Mouse (Mus musculus) forelimb bud, embryonic 11.5 days (tissue): ENCODE data around the gene Ccl27b.
"Not testable (repeated sequence)": the region's sequence is repeated elsewhere in the genome, so short reads cannot be mapped to it uniquely, and the experiment has no call there.

Experiments used
- DNase-seq: peaks from one replicate; pipeline ENCODE4 v3.0.0-alpha.2; 2012; ENCODE audit warnings: low read depth, low spot score

Gene Ccl27b

DNA sequence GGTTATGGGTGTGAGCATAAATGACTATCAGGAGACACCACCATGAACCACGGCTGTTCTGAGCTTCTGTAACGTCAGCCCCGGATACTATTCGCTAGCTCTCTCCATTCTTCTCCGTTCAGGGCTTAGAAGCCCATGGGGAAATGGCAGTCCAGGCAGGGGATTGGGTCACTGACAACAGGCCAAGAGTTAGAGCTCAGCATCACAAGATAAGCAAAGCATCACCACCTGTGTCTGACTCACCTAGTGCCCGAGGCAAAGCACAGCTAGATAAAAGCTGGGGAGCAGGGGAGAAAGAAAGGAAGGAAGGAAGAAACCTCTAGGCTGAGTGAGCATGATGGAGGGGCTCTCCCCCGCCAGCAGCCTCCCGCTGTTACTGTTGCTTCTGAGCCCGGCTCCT, at the start of gene Ccl27b:
Gene Ccl27b, plus strand, starts transcription at position 301 of the 400 bp plus-strand sequence.
- DNase-seq, result not testable (repeated sequence)

DNA sequence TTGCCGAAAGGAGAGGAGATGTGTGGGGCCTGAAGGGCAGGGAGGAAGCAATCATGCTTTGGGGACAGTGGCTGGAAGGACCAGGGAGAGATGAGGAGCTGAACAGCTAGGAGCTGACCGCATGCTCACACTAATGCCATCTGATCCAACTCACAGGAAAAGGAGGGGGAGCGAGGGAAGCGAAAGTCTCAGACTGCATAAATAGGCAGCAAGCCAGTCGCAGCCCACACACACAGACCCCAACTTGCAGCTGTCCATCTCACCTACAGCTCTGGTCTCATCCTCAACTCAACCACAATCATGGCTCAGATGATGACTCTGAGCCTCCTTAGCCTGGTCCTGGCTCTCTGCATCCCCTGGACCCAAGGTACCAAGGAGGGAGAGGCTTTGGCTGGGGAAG, 43.2 kb upstream of the Ccl27b start, which contains the start of gene Gm10591:
Gene Gm10591, plus strand, starts transcription at position 301 of the 400 bp plus-strand sequence.
- DNase-seq, result not testable (repeated sequence)

DNA sequence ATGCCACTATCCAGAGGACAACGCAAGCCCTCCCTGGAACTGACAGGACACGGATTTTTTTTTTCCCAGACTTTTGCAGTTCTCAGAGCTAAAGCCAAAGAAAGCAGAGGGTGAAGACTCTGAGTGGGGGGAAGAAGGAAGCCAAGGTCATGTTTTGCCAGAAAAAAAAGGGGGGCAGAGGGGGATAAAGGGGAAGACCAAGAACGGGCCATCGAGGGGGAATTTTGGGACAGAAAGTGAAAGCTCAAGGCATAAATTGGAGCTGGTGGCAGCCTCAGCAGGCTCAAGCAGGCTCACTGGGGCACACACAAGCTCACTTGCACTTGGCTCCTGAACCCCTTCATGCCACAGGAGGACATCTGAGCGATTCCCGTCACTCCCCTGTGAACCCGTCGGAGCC, 25.6 kb upstream of the Ccl27b start, which contains the start of gene Gm2564:
Gene Gm2564, plus strand, starts transcription at position 301 of the 400 bp plus-strand sequence.
- DNase-seq, result not testable (repeated sequence)

DNA sequence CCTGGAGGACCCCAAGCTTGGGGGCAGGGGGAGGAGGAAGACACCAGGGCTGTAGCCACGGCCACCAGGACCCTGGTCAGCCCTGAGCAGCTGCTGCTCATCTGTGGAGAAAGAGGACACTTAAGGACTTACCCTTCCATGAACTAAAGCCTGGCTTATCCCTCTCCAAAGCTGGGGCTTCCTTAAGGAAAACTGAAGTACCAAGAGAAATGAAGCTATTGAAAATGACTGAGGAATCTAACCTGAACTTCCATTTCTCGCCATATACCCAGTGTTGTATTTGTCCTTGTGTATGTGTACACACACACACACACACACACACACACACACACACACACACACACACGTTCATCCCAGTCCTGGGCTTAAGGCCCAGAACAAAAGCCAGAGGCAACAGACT, 6.7 kb downstream of the Ccl27b start, which contains the start of gene Il11ra2:
Gene Il11ra2, minus strand, starts transcription at position 101 of the 400 bp plus-strand sequence.
- DNase-seq, result not testable (repeated sequence)

DNA sequence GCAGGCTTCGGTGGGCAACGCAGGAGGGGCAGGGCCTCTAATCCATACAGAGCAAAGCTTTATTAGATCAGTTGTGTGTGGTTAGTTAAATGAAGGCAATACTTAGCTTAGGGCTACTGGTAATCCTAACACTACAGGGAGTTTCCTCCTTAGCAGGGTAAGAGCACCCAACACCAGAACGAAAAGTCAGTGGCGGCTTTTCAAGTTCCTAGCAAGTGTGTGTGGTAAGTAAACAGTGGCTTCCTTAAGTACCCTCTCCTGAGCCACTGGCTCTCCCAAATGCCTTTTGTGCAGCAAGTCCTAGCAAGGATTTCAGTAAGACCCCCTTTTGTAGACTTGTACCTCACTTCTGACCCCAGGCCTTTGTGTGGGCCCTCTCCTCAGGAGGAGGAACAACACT, 20.4 kb downstream of the Ccl27b start:
- not testable (repeated sequence) for DNase-seq

DNA sequence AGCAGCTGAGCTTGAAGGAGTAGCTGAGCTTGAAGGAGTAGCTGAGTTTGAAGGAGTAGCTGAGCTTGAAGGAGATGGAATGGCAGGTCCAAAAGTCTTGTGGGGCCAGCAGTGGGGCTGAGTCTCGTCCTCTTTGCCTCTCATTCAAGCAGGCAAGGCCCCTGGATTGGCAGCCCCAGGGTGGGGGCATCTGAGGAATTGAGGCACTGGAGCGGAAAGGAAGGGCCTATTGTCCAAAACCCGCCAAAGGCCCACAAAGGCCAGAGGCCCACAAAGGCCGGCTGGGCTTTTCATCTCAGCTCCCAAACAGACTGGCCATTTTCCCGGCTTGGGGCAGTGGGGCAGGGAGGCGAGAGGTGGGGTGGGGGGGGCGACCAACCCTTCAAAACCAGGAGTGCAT, 24.3 kb downstream of the Ccl27b start:
- not testable (repeated sequence) for DNase-seq

DNA sequence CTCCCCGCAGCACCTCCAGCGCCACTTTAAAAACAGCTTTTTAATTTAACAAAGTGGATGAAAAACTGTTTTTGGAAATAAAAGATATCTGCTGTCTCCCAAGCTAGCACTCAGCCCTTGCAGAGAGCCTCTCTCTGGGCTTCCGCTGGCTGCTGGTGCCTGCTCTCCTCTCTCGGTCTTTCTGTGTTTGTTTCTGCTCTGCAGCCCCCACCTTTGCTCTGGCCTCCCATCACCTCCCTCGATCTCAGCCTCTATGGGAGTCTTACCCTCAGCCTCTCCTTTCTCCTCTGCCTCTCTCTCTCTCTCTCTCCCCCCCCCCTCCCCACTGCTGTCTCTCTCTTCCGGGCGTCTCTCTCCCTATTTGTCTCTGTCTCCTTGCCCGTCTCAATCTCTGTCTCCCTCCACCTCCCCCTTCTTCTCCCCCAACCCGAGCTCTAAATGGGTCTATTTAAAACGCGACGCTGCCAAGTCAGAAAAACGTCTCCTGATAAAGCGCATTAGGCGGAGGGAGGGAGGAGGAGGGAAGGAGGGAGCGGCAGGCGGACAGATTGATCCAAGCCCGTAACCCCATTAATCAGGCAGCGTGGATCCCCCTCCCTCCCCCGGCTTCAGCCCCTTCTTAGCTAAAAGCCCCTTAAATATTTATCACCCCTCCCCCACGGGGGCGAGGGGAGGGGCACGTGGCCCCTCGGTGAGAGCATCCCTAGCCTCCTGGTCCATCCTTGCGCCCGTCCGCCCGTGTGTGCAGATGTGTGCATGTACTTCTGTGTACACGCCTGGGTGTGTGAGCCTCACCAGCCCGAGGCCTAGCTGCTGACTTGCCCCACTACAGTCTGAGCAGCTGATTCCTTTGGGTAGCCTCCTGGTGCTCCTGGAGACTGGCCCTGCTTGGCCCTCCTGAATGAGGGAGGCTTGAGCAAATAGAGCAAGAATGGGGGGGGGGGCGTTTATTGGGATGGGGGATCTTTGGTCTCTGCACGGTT, 25.6 kb downstream of the Ccl27b start:
- not testable (repeated sequence) for DNase-seq

DNA sequence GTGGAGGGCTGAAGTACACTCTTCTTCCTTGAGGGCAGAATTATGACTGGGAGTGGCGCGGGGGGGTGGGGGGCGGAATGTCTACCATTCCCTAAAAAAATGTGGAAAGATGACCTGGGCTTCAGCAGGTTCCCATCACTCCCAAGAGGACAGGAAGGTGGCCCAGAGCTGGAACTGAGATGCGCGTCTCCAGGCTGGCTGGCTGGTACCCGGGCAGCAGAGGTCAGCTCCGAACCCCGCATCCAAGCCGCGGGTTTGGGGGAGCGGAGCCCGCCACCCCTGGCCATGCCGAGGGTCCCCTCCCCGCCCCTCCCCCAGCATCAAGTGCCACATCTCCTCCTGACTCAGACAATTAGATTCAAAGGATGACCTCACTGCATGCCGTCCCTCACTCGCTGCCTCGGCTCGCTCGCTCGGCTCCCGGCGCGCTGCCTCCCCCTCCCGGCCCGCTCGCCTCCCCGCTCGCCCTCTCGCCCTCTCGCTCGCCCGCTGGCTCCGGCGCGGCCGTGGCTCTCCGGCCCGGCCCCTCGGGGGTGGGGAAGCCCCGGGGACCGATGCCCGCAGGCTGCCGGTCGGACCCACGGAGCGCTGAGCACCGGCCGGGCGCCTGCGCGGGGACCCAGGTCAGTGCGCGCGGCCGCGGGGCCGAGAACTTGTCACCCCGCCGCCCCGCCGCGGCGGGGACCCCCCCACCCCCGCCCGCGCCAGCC, 26.6 kb downstream of the Ccl27b start:
- not testable (repeated sequence) for DNase-seq

DNA sequence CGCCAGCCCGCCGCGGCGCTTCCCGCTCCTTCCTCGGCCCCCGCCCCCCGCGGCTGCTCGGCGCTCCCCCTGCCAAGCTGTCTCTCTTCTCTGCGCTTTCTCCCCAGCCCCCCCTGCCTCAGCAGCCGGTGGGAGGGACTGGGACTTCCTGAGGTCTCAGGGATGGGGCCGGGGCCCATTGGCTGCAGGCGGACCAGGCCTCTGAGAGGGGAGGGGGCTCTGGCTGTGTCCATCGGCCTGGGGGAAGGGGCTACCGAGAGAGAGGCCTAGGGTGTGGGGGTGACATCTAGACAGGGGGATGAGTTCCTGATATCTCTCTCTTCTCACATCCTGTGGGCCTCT, 27.1 kb downstream of the Ccl27b start:
- not testable (repeated sequence) for DNase-seq
